Mouse (Mus musculus) layer of hippocampus, adult 2 months (tissue): ENCODE measurements around the gene Lrp2bp. TPM values are rescaled to one million over a fixed set of nuclear protein-coding genes. Genes with fewer than 3 reads are reported as not detected.

Source experiments
- DNase-seq, 2 experiments: peaks; one replicate each; pipeline ENCODE4 v3.0.0; 2022; ENCODE audit warnings: low spot score in 2 of 2
- H3K27ac ChIP-seq: fragments of 200-600 bp; 2 replicates; pipeline ENCODE4 v1.8.1; 2022
- H3K4me3 ChIP-seq: fragments of 200-600 bp; 2 replicates; pipeline ENCODE4 v1.8.1; 2022; ENCODE audit warnings: mild to moderate bottlenecking
- CTCF ChIP-seq: fragments of 200-600 bp; conservative IDR thresholded peaks from 2 replicates; pipeline ENCODE4 v1.8.1; 2022; ENCODE audit warnings: antibody characterized with exemption, mild to moderate bottlenecking, moderate library complexity
- long read RNA-seq, 2 experiments: library from polyadenylated mRNA; stranded (forward); transcript quantifications; one replicate each; pipeline ENCODE4 v2.0.0; 2021; ENCODE audit warnings: borderline mapping rate in 2 of 2
- total RNA-seq, 2 experiments: library from RNA; stranded (reverse); gene quantifications; 2 replicates each; pipeline ENCODE4 v1.2.3; 2021

Lrp2bp gene
- under 1 TPM in 1 of 2 experiments, not detected in 1; 0.29 TPM for total RNA-seq
- long read RNA-seq, experiment 1, result 0 reads
- long read RNA-seq, experiment 2, partial matches to known transcripts, result 0 of 1 reads
- long read RNA-seq, experiment 2, other reads (novel, unspliced or antisense), result 1 of 1 reads

- TF ChIP-seq CTCF, result no peak
- no peak for DNase-seq
- Histone ChIP-seq H3K27ac (peak within 1 kb of the TSS; percentile 99), H3K4me3 (peak within 1 kb of the TSS; percentile 79)
Observed at GRCm38 (mm10) chr8:45999138-45999783, at the start of gene Lrp2bp. TSS of gene Lrp2bp (plus strand) at chr8:45999303.

GRCm38 (mm10) chr8:45950622-45951021 is 48.5 kb upstream of the Lrp2bp start:
- H3K4me3 ChIP-seq, result no peak overlapping the region
- H3K27ac ChIP-seq, result no peak overlapping the region
- no peak for DNase-seq
- no peak for TF ChIP-seq CTCF

GRCm38 (mm10) chr8:45970894-45971293 is 28.2 kb upstream of the Lrp2bp start:
- TF ChIP-seq CTCF, result peak; percentile 36
- DNase-seq, result no peak
- H3K27ac ChIP-seq, result no peak overlapping the region
- no peak overlapping the region for H3K4me3 ChIP-seq

GRCm38 (mm10) chr8:45973988-45974505 is 25.1 kb upstream of the Lrp2bp start:
- no peak for TF ChIP-seq CTCF
- Histone ChIP-seq H3K27ac (no peak overlapping the region), H3K4me3 (no peak overlapping the region; the same call in 1 of the 2 replicates)
- DNase-seq, result no peak

GRCm38 (mm10) chr8:45975126-45975836 is 23.8 kb upstream of the Lrp2bp start, which contains the start of the genes 1700029J07Rik and Ufsp2:
TSS of gene 1700029J07Rik (minus strand) at chr8:45975252.
TSS of gene Ufsp2 (plus strand) at chr8:45975528.
- Histone ChIP-seq H3K27ac (peak within 1 kb of the TSS; percentile 81), H3K4me3 (peak within 1 kb of the TSS; percentile 73)
- peak; percentile 79 for TF ChIP-seq CTCF
- peak; percentile 97 to 98 for DNase-seq

GRCm38 (mm10) chr8:45975837-45976468 is 23.1 kb upstream of the Lrp2bp start:
- Histone ChIP-seq H3K27ac (peak overlapping the region; percentile 81), H3K4me3 (peak overlapping the region; percentile 73)
- DNase-seq, result no peak
- TF ChIP-seq CTCF, result no peak

GRCm38 (mm10) chr8:45986665-45987064 is 12.4 kb upstream of the Lrp2bp start:
- Histone ChIP-seq H3K27ac (no peak overlapping the region), H3K4me3 (no peak overlapping the region)
- no peak for TF ChIP-seq CTCF
- no peak for DNase-seq

GRCm38 (mm10) chr8:45988189-45988588 is 10.9 kb upstream of the Lrp2bp start:
- TF ChIP-seq CTCF, result no peak
- H3K27ac ChIP-seq, result no peak overlapping the region
- H3K4me3 ChIP-seq, result no peak overlapping the region
- DNase-seq, result no peak

GRCm38 (mm10) chr8:45990631-45991310 is 8.3 kb upstream of the Lrp2bp start:
- Histone ChIP-seq H3K27ac (no peak overlapping the region), H3K4me3 (no peak overlapping the region)
- DNase-seq, result no peak
- TF ChIP-seq CTCF, result no peak

- Histone ChIP-seq H3K4me3 (no peak overlapping the region), H3K27ac (no peak overlapping the region)
- no peak for DNase-seq
- TF ChIP-seq CTCF, result peak; percentile 64
Observed at GRCm38 (mm10) chr8:45994111-45994510, 5.0 kb upstream of the Lrp2bp start.

GRCm38 (mm10) chr8:45995576-45995975 is 3.5 kb upstream of the Lrp2bp start:
- no peak for DNase-seq
- TF ChIP-seq CTCF, result no peak
- Histone ChIP-seq H3K4me3 (no peak overlapping the region), H3K27ac (no peak overlapping the region)

- no peak overlapping the region for H3K27ac ChIP-seq
- TF ChIP-seq CTCF, result peak; percentile 55
- H3K4me3 ChIP-seq, result peak overlapping the region; percentile 6; the same call in 1 of the 2 replicates
- DNase-seq, result no peak
Observed at GRCm38 (mm10) chr8:45998228-45998627, 875 bp upstream of the Lrp2bp start.
